Mouse (Mus musculus) C2C12 (cell line): ENCODE results near the gene Fbxo28.

Source experiments
- CEBPB ChIP-seq: IDR thresholded peaks from one replicate; pipeline ENCODE4 v1.6.1; 2011; ENCODE audit warnings: low read depth, mild to moderate bottlenecking, control low read depth, moderate library complexity
- CTCF ChIP-seq: IDR thresholded peaks from one replicate; pipeline ENCODE4 v1.5.1; 2011; ENCODE audit not compliant: control insufficient read depth, insufficient read depth, insufficient read length
- FOSL1 ChIP-seq: IDR thresholded peaks from one replicate; pipeline ENCODE4 v1.8.0; 2011; ENCODE audit warnings: mild to moderate bottlenecking, low read length; ENCODE audit not compliant: poor library complexity, insufficient read depth, severe bottlenecking
- MAX ChIP-seq: IDR thresholded peaks from one replicate; pipeline ENCODE4 v1.6.1; 2011; ENCODE audit warnings: mild to moderate bottlenecking, control low read depth
- MYOD1 ChIP-seq: IDR thresholded peaks from one replicate; pipeline ENCODE4 v1.6.1; 2011; ENCODE audit warnings: low read depth; ENCODE audit not compliant: control insufficient read depth, insufficient read length
- MYOG ChIP-seq: IDR thresholded peaks from one replicate; pipeline ENCODE4 v1.6.1; 2011; ENCODE audit not compliant: control insufficient read depth, insufficient read length; ENCODE audit errors: extremely low read depth
- USF1 ChIP-seq: IDR thresholded peaks from one replicate; pipeline ENCODE4 v1.6.1; 2011; ENCODE audit warnings: low read depth, mild to moderate bottlenecking, control low read depth, moderate library complexity

GRCm38 (mm10) chr1:182333766-182334437 lies 7.5 kb downstream of the Fbxo28 start:
- no peak for TF ChIP-seq CTCF
- TF ChIP-seq MYOG, result no peak
- no peak for TF ChIP-seq CEBPB
- no peak for TF ChIP-seq FOSL1
- TF ChIP-seq USF1, result no peak
- TF ChIP-seq MAX, result no peak
- no peak for TF ChIP-seq MYOD1
